Mouse (Mus musculus) adrenal gland, adult (tissue): Measurements from ENCODE around the gene Olfr61.
"Not testable (repeated sequence)": the region's sequence is repeated elsewhere in the genome, so short reads cannot be mapped to it uniquely, and the experiment has no call there.

Source experiments
- DNase-seq, 2 experiments: peaks; one replicate each; pipeline ENCODE4 v3.0.0; 2022 to 2023; ENCODE audit warnings: low spot score in 1 of 2; ENCODE audit not compliant: inconsistent age in 2 of 2

Gene Olfr61

DNA sequence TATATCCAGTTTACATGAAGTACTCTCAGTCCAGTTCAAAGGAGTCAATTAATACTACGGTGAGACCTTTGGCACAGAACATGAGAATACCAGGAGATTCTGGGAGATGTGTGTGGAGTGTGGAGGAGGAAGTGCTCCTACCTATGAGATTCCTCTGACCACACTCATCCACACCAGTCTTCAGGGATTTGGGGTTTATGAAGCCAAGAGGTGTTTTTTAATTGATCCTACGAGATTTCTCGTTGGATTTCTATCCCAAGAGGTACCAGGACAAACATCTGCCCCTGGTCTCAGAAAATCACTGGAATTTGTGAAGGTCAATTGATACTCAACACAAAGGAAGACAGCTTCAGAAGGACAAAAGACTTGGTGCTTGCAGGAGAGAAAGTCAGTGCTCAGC is at the start of gene Olfr61:
Gene Olfr61 (plus strand): TSS at position 301 of the 400 bp plus-strand sequence.
- DNase-seq: not testable (repeated sequence)

DNA sequence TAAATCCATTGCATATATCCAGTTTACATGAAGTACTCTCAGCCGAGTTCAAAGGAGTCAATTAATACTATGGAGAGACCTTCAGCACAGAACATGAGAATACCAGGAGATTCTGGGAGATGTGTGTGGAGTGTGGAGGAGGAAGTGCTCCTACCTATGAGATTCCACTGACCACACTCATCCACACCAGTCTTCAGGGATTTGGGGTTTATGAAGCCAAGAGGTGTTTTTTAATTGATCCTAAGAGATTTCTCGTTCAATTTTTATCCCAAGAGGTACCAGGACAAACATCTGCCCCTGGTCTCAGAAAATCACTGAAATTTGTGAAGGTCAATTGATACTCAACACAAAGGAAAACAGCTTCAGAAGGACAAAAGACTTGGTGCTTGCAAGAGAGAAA is 27.8 kb upstream of the Olfr61 start, which contains the start of gene Olfr46:
Gene Olfr46 (plus strand): TSS at position 301 of the 400 bp plus-strand sequence.
- peak in 1 of 2 experiments; percentile 5 for DNase-seq

DNA sequence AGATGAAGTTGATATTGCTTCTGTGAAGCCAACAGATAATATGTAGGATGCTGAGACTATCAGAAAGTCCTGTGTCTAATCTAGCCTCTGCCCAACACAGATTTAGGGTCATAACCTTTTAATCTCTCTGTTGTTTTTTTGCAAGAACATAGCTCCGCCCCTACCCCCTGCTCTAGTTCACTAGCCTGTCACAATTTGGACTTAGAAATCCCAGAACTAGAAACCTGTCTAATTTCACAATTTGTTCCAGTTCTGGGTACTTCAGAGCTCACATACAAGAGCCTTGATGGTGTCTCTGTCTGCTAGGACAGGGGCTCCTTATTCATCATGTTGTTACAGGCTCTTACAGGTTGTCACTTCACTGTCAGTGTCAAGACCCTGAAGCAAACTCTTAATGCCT is 1.8 kb downstream of the Olfr61 start:
- DNase-seq: no peak

DNA sequence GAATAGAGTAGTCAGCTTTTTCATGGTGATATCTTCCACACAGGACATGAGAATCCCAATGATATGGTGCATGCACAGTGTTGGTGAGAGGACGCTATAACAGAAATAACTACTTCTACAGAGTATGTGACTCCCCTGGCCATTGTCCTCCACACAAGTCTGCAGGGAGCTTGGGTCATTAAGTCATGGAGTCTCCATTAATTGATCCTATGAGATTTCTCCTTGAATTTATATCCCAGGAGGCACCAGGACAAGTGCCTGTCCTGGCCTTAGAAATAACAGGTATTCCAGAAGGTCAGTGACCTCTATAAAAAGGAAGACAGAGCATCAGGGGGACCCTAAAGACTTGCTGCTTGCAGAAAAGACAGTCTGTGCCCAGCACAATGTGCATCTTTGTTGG is 17.4 kb downstream of the Olfr61 start, which contains the start of gene Olfr53:
Gene Olfr53 (plus strand): TSS at position 301 of the 400 bp plus-strand sequence.
- DNase-seq: no peak

DNA sequence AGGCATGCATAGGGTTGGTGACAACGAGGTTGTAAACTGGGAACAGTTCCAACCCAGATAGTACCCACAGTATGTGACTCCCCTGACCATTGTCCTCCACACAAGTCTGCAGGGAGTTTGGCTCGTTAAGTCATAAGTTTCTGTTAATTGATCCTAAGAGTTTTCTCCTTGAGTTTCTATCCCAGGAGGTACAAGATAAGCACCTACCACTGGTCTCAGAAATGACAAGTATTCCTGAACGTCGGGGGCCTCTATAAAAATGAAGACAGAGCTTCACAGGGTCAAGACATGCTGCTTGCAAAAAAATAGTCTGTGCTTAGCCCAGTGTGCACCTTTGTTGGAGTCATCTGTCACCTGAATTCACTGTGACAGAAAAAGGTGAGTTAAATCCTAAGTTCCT is 30.9 kb downstream of the Olfr61 start, which contains the start of gene Olfr539:
Gene Olfr539 (plus strand): TSS at position 301 of the 400 bp plus-strand sequence.
- no peak for DNase-seq

DNA sequence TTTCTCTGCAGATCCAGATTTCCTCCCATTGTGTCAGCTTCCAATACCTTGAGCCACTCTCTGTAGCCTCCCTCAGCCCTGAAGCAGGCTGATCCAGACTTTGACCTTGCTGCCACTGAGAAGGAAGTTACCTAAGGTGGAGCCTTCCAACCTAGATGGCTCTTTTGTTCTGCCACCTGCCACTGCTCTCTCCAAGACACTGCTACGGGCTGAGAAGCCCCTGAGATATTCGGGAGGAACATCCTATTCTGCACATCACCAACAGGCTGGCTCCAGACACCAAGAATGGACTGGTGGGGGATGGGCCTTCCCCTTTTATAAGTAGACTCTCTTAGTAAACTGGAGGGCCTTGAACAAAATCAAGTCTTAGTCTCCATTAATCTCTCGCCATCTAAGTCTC is 41.9 kb downstream of the Olfr61 start:
- not testable (repeated sequence) for DNase-seq

DNA sequence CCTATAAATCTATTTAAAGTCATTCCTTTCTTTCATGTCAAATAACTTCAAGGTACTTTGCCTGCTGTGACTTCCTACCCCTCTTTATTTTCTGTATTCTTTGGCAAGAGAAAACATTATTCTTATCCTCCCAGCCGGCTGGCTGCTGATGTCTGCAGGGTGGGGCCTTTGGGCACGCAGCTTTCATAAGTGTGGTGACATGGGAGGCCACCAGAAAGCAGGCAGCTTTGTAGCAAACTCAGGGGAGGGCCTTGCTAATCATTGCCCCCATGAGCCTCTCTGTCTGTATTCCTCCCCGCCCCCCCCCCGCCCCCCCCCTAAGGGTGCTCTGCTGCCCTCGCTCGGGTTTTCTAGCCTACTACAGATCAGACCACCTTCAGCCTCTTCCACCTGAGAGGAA is 47.1 kb downstream of the Olfr61 start:
- DNase-seq: no peak

DNA sequence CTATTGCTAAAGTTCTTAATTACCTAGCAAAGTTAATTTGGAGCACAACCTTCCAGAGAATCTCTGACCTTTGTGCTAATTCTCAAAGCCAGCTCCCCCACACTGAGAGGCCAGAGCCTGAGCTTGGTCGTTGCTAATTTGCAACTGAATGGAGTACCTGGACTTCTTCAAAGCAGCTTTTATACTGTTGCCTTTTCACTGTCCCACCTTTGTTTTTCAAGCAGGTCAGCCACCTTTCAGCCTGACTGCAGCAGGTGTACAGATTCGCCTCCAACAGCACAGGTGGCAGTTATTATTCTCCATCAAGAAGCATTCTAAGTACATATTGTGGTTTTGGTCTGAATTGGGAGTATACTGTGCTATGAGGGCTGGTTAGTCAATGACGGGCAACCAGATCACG is 50.8 kb downstream of the Olfr61 start:
- not testable (repeated sequence) for DNase-seq

DNA sequence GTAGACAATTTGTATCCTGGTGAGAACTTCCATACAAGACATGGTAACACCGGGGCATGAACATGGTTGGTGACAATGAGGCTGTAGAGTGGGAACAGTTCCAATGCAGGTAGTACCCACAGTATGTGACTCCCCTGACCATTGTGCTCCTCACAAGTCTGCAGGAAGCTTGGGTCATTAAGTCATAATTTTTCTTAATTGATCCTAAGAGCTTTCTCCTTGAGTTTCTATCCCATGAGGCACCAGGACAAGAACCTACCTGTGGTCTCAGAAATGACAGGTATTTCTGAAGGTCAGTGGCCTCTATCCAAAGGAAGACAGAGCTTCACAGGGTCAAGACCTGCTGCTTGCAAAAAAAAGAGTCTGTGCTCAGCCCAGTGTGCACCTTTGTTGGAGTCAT is 52.9 kb downstream of the Olfr61 start, which contains the start of gene Olfr45:
Gene Olfr45 (plus strand): TSS at position 301 of the 400 bp plus-strand sequence.
- DNase-seq: no peak
